Mouse (Mus musculus) kidney, adult 2 months (tissue): ENCODE data around the gene Bicra.

Experiments used
- CTCF ChIP-seq: fragments of 200-500 bp; conservative IDR thresholded peaks from 2 replicates; pipeline ENCODE4 v1.5.1; 2011; ENCODE audit warnings: low read depth, mild to moderate bottlenecking, control low read depth, low read length, moderate library complexity, mixed read lengths; ENCODE audit not compliant: insufficient read depth, insufficient read length
- POLR2A ChIP-seq: fragments of 200-500 bp; IDR thresholded peaks from one replicate; pipeline ENCODE4 v1.6.1; 2011; ENCODE audit warnings: low read depth, low read length, control low read depth

DNA sequence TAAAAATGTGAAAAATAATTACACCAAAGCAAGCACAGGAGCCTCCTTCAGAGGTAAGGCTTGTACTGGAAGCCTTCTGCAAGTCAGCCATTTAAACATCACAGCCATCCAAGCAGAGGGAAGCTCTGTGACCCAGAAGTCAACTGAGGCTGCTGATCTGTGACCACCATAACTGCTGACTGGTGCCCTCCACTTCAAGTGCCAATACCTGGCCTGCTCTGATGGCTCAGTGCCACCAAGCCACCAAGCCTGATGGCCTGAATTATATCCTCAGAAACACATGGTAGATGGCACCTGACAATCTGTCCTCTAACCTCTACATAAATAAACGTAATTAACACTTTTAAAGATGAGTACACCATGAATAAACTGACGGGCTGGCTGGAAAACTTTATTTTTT is 6.5 kb downstream of the Bicra start:
- TF ChIP-seq POLR2A (no peak), CTCF (no peak)
